Mouse (Mus musculus) MEL (cell line): ENCODE data around the gene Hfm1. TPM values are rescaled to one million over a fixed set of nuclear protein-coding genes. Genes with fewer than 3 reads are reported as not detected.

Source experiments
- DNase-seq: peaks from one replicate; pipeline ENCODE4 v3.0.0; 2011; ENCODE audit warnings: low read depth, low spot score
- H3K27ac ChIP-seq: 2 replicates; pipeline ENCODE4 v1.5.1; 2012; ENCODE audit warnings: low read depth, mild to moderate bottlenecking, control low read depth, low read length, moderate library complexity; ENCODE audit not compliant: control insufficient read depth
- H3K27me3 ChIP-seq, 2 experiments: fragments of 150-350 bp in 1 of 2; sonication (generic) in 1 of 2; 2 replicates each; pipeline ENCODE4 v1.6.1; 2012; ENCODE audit warnings: low read length in 2 of 2, mild to moderate bottlenecking in 2 of 2, improper control_type of control experiment in 1 of 2, moderate library complexity in 1 of 2; ENCODE audit not compliant: insufficient read depth in 2 of 2, control insufficient read depth in 1 of 2
- H3K36me3 ChIP-seq, 2 experiments: 2 replicates each; pipeline ENCODE4 v1.6.1; 2012 to 2014; ENCODE audit warnings: low read length in 2 of 2, improper control_type of control experiment in 1 of 2, inconsistent platforms in 1 of 2, mild to moderate bottlenecking in 1 of 2; ENCODE audit not compliant: insufficient read depth in 2 of 2, control insufficient read depth in 1 of 2
- H3K4me1 ChIP-seq, 2 experiments: fragments of 150-350 bp in 1 of 2; sonication (generic) in 1 of 2; 2 replicates each; pipeline ENCODE4 v1.6.1; 2012; ENCODE audit warnings: low read length in 2 of 2, improper control_type of control experiment in 1 of 2, mild to moderate bottlenecking in 1 of 2; ENCODE audit not compliant: insufficient read depth in 2 of 2, control insufficient read depth in 1 of 2
- H3K4me3 ChIP-seq, 2 experiments: fragments of 150-350 bp in 1 of 2; sonication (generic) in 1 of 2; 2 replicates each; pipeline ENCODE4 v1.5.1; 2012; ENCODE audit warnings: low read depth in 2 of 2, low read length in 2 of 2, mild to moderate bottlenecking in 2 of 2, moderate library complexity in 2 of 2, control low read depth in 1 of 2, improper control_type of control experiment in 1 of 2; ENCODE audit not compliant: control insufficient read depth in 1 of 2, insufficient read depth in 1 of 2
- H3K79me2 ChIP-seq: 2 replicates; pipeline ENCODE4 v1.6.1; 2012; ENCODE audit warnings: mild to moderate bottlenecking, low read length, moderate library complexity; ENCODE audit not compliant: control insufficient read depth, poor library complexity, insufficient read depth
- H3K9ac ChIP-seq: 2 replicates; pipeline ENCODE4 v1.6.1; 2012; ENCODE audit warnings: low read depth, mild to moderate bottlenecking, control low read depth, low read length, moderate library complexity; ENCODE audit not compliant: control insufficient read depth, poor library complexity, severe bottlenecking
- H3K9me3 ChIP-seq: fragments of 150-350 bp; sonication (generic); replicated peaks from 2 replicates; pipeline ENCODE4 v1.6.1; 2012; ENCODE audit warnings: mild to moderate bottlenecking, low read length, improper control_type of control experiment, moderate library complexity; ENCODE audit not compliant: insufficient read depth
- BHLHE40 ChIP-seq: IDR thresholded peaks from 2 replicates; pipeline ENCODE4 v1.6.1; 2012; ENCODE audit warnings: low read depth, mild to moderate bottlenecking, inconsistent platforms, low read length, improper control_type of control experiment, borderline replicate concordance
- CHD1 ChIP-seq: IDR thresholded peaks from 2 replicates; pipeline ENCODE4 v1.6.1; 2012; ENCODE audit warnings: low read depth, mild to moderate bottlenecking, inconsistent platforms, low read length, improper control_type of control experiment
- CTCF ChIP-seq, 3 experiments: IDR thresholded peaks in 2 of 3; conservative IDR thresholded peaks in 1 of 3; 2 replicates each; pipeline ENCODE4 v1.5.1; 2011 to 2012; ENCODE audit warnings: low read length in 3 of 3, low read depth in 2 of 3, mild to moderate bottlenecking in 2 of 3, improper control_type of control experiment in 1 of 3, inconsistent platforms in 1 of 3, mixed read lengths in 1 of 3, moderate library complexity in 1 of 3; ENCODE audit not compliant: control insufficient read depth in 1 of 3, insufficient read depth in 1 of 3, poor library complexity in 1 of 3, severe bottlenecking in 1 of 3
- E2F4 ChIP-seq: IDR thresholded peaks from 2 replicates; pipeline ENCODE4 v1.6.1; 2011; ENCODE audit warnings: low read depth, low read length, improper control_type of control experiment, borderline replicate concordance
- ETS1 ChIP-seq: IDR thresholded peaks from 2 replicates; pipeline ENCODE4 v1.6.1; 2012; ENCODE audit warnings: low read depth, mild to moderate bottlenecking, inconsistent platforms, low read length, improper control_type of control experiment, moderate library complexity
- JUND ChIP-seq: IDR thresholded peaks from 2 replicates; pipeline ENCODE4 v1.6.1; 2011; ENCODE audit warnings: low read depth, mild to moderate bottlenecking, improper control_type of control experiment, low read length
- KAT2A ChIP-seq: conservative IDR thresholded peaks from 2 replicates; pipeline ENCODE4 v1.6.1; 2012; ENCODE audit warnings: low read depth, low read length, improper control_type of control experiment, inconsistent platforms
- MEF2A ChIP-seq: IDR thresholded peaks from 2 replicates; pipeline ENCODE4 v1.6.1; 2014; ENCODE audit warnings: low read depth, mild to moderate bottlenecking, inconsistent platforms, low read length, improper control_type of control experiment; ENCODE audit not compliant: poor library complexity, insufficient replicate concordance, severe bottlenecking; ENCODE audit errors: extremely low read depth
- NELFE ChIP-seq: IDR thresholded peaks from 2 replicates; pipeline ENCODE4 v1.6.1; 2011; ENCODE audit warnings: low read depth, low read length, improper control_type of control experiment
- NRF1 ChIP-seq: IDR thresholded peaks from 2 replicates; pipeline ENCODE4 v1.6.1; 2014; ENCODE audit warnings: low read depth, mild to moderate bottlenecking, inconsistent platforms, low read length, improper control_type of control experiment, moderate library complexity; ENCODE audit not compliant: poor library complexity, insufficient read depth, severe bottlenecking
- POLR2A ChIP-seq, 2 experiments: IDR thresholded peaks; 2 replicates each; pipeline ENCODE4 v1.6.1; 2011 to 2012; ENCODE audit warnings: low read length in 2 of 2, mild to moderate bottlenecking in 2 of 2, control low read depth in 1 of 2, improper control_type of control experiment in 1 of 2, low read depth in 1 of 2, moderate library complexity in 1 of 2; ENCODE audit not compliant: control insufficient read depth in 1 of 2, insufficient read depth in 1 of 2, poor library complexity in 1 of 2
- RAD21 ChIP-seq: IDR thresholded peaks from 2 replicates; pipeline ENCODE4 v1.6.1; 2011; ENCODE audit warnings: mild to moderate bottlenecking, low read depth, low read length, improper control_type of control experiment
- SIN3A ChIP-seq: IDR thresholded peaks from 2 replicates; pipeline ENCODE4 v1.6.1; 2012; ENCODE audit warnings: low read length, improper control_type of control experiment, inconsistent platforms
- SMC3 ChIP-seq: IDR thresholded peaks from 2 replicates; pipeline ENCODE4 v1.6.1; 2011; ENCODE audit warnings: low read depth, low read length, improper control_type of control experiment
- TAL1 ChIP-seq: IDR thresholded peaks from 2 replicates; pipeline ENCODE4 v1.6.1; 2012; ENCODE audit warnings: mild to moderate bottlenecking, inconsistent platforms, low read length, moderate library complexity, mixed read lengths
- UBTF ChIP-seq: IDR thresholded peaks from 2 replicates; pipeline ENCODE4 v1.6.1; 2012; ENCODE audit warnings: low read depth, mild to moderate bottlenecking, inconsistent platforms, low read length, improper control_type of control experiment, moderate library complexity, borderline replicate concordance; ENCODE audit not compliant: insufficient read depth
- USF1 ChIP-seq: IDR thresholded peaks from 2 replicates; pipeline ENCODE4 v1.6.1; 2014; ENCODE audit warnings: low read depth, mild to moderate bottlenecking, inconsistent platforms, low read length, improper control_type of control experiment, moderate library complexity
- USF2 ChIP-seq, 2 experiments: IDR thresholded peaks; 2 replicates each; pipeline ENCODE4 v1.6.1; 2011 to 2012; ENCODE audit warnings: improper control_type of control experiment in 2 of 2, low read length in 2 of 2, borderline replicate concordance in 1 of 2, inconsistent platforms in 1 of 2, low read depth in 1 of 2, mild to moderate bottlenecking in 1 of 2; ENCODE audit not compliant: insufficient read depth in 1 of 2
- ZC3H11A ChIP-seq: IDR thresholded peaks from 2 replicates; pipeline ENCODE4 v1.6.1; 2012; ENCODE audit warnings: low read depth, mild to moderate bottlenecking, inconsistent platforms, low read length, improper control_type of control experiment
- ZMIZ1 ChIP-seq: IDR thresholded peaks from 2 replicates; pipeline ENCODE4 v1.6.1; 2012; ENCODE audit warnings: low read depth, mild to moderate bottlenecking, inconsistent platforms, low read length, improper control_type of control experiment, moderate library complexity
- polyA plus RNA-seq, 2 experiments: library from polyadenylated mRNA; stranded (reverse) in 1 of 2; unstranded in 1 of 2; fragments of >175 nt in 1 of 2; fragments of >200 nt in 1 of 2; gene quantifications; 2 replicates each; pipeline versions ENCODE4 v1.2.1 to v1.2.4; 2012; ENCODE audit warnings: low replicate concordance in 2 of 2, low read depth in 1 of 2; ENCODE audit not compliant: insufficient read length in 2 of 2, insufficient read depth in 1 of 2, missing spikeins in 1 of 2
- total RNA-seq: library from RNA; depleted of rRNA; stranded (reverse); fragments of 300-350 nt; gene quantifications from 2 replicates; pipeline ENCODE4 v1.2.3, GENCODE M21; 2012

The Hfm1 gene
- total and polyA plus RNA-seq, 3 experiments = not detected

DNA sequence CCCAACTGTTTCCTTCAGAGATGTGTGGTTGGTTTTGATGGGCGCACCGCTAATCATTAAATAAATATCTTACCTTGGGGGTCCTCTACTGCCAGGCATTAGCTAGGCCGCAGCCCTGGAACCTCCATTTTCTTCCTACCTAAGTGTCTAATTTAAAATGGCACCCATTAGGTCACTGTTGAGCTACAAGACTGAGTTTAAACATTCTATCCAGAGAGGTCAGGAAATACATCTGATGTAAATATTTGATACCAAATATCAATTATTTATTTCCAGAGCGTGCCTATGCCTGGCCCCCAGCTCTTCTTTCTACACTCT is 207 bp upstream of the Hfm1 start:
- Histone ChIP-seq H3K27me3 (peaks cover 0 to 2% of the 10 kb centered on the region in 2 experiments; a peak in 1 of 4 replicates), H3K9me3 (no peaks in the 10 kb centered on the region), H3K79me2 (no peaks in the 10 kb centered on the region), H3K4me3 (no peak overlapping the region), H3K36me3 (no peaks in the 10 kb centered on the region), H3K4me1 (peaks cover 0 to 2% of the 10 kb centered on the region in 2 experiments; a peak in 2 of 4 replicates), H3K27ac (no peak overlapping the region), H3K9ac (no peak overlapping the region)
- TF ChIP-seq ZC3H11A = no peak
- no peak for TF ChIP-seq ZMIZ1
- no peak for TF ChIP-seq MEF2A
- no peak for TF ChIP-seq NELFE
- no peak for TF ChIP-seq SMC3
- TF ChIP-seq KAT2A = no peak
- no peak for TF ChIP-seq USF2 (IDR thresholded peaks at IDR 0.05; ENCODE audit: borderline replicate concordance in 1 of 2, insufficient read depth in 1 of 2, low read depth in 1 of 2, low read length in 2 of 2)
- no peak for TF ChIP-seq POLR2A (IDR thresholded peaks at IDR 0.05; ENCODE audit: control insufficient read depth in 1 of 2, insufficient read depth in 1 of 2, low read depth in 1 of 2, low read length in 2 of 2, poor library complexity in 1 of 2)
- no peak for TF ChIP-seq UBTF
- TF ChIP-seq CHD1 = no peak
- TF ChIP-seq JUND = no peak
- TF ChIP-seq USF1 = no peak
- no peak for TF ChIP-seq ETS1
- TF ChIP-seq NRF1 = no peak
- TF ChIP-seq SIN3A = no peak
- no peak for DNase-seq

DNA sequence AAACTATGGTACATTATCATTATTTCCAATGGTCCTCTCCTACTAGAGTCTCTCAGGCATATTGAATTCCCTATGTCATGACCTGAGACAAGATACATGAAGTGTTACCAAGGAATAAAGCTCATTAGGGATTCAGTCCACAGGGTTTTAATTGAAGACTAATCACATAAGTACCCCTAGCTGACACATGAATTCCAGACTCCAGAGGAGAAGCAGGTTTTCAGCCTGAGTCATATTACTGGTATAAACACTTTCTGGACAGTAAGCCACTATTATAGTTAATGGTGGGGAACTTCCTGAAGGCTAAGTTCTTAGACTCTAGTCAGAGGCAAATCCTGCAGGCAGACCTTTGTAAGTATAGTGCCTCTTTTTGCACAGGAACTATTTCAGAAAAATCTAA is 6.8 kb downstream of the Hfm1 start:
- Histone ChIP-seq H3K9ac (no peak overlapping the region), H3K9me3 (no peaks in the 10 kb centered on the region), H3K36me3 (no peaks in the 10 kb centered on the region), H3K27ac (no peak overlapping the region), H3K79me2 (no peaks in the 10 kb centered on the region), H3K4me3 (no peak overlapping the region), H3K4me1 (no peaks in the 10 kb centered on the region), H3K27me3 (peaks cover 0 to 2% of the 10 kb centered on the region in 2 experiments; a peak in 1 of 4 replicates)
- TF ChIP-seq ZC3H11A (no peak), RAD21 (no peak), ZMIZ1 (no peak), CTCF (IDR thresholded peaks at IDR 0.05 in 2 of 3, conservative IDR thresholded peaks at IDR 0.05 in 1 of 3; ENCODE audit: control insufficient read depth in 1 of 3, insufficient read depth in 1 of 3, low read depth in 2 of 3, low read length in 3 of 3, poor library complexity in 1 of 3, severe bottlenecking in 1 of 3) (no peak), BHLHE40 (no peak), TAL1 (no peak), SIN3A (no peak), JUND (no peak), E2F4 (no peak)
- no peak for DNase-seq
